Comparison of ENCODE assay signal across 24 mouse cellular contexts in the genomic region with DNA sequence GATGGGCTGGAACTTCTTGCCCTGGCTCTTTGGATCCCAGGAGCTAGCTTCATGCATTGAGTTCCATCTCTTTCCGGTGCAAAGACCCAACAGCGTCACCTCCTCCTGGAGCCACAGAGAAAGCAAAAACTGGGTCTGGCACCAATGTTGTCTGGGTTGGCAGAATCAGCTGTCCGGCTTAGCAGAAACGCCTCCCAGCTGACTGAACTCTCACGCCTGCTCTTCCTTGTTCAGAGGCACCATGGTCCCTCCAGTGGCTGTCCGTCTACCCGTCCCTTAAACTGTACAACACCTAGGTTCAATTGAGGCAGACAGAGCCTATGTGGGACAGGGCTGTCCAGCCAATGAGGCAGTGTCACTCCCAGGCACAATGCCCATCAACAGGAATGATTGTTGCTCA. TPM values are rescaled to one million over a fixed set of nuclear protein-coding genes. Genes with fewer than 3 reads are reported as not detected.
A peak's percentile ranks its signal among the peaks of the same experiment; 100 is the strongest.
DNase-seq lines count a peak whose midpoint lies in the region; ATAC-seq and TF ChIP-seq lines count a peak whose summit lies in the region.
"Had no signal": no experiment of that assay in that cellular context is flagged by ENCODE, and none has a peak within 500 bp of the region (broad histone marks: within the 10 kb centered on the region; RNA-seq: fewer than 3 reads in every experiment).

No protein-coding gene starts in this region.

- H3K4me2 ChIP-seq in midbrain, embryonic 11.5 days, result no peak overlapping the region
- H3K4me2 ChIP-seq in midbrain, embryonic 16.5 days (ENCODE audit: low read length), result no peak overlapping the region
- no peak overlapping the region for H3K4me2 ChIP-seq in hindbrain, embryonic 11.5 days (replicated peaks; ENCODE audit: low read depth, low read length)
- H3K4me2 ChIP-seq in midbrain, embryonic 14.5 days (ENCODE audit: low read length), result no peak overlapping the region
- no peak overlapping the region for H3K4me2 ChIP-seq in liver, postnatal 0 days (ENCODE audit: low read depth, low read length)
- H3K4me2 ChIP-seq: heart, embryonic 13.5 days; intestine, embryonic 15.5 days; liver, embryonic 11.5 days; lung, embryonic 14.5 days had no signal

- no peak overlapping the region for H3K4me3 ChIP-seq in midbrain, embryonic 11.5 days (ENCODE audit: low read depth, low read length)
- H3K4me3 ChIP-seq in midbrain, embryonic 16.5 days (ENCODE audit: low read depth, low read length), result no peak overlapping the region
- no peak overlapping the region for H3K4me3 ChIP-seq in hindbrain, embryonic 11.5 days (ENCODE audit: low read depth, low read length)
- H3K4me3 ChIP-seq in midbrain, embryonic 14.5 days (replicated peaks; ENCODE audit: low read depth, low read length), result no peak overlapping the region
- no peak overlapping the region for H3K4me3 ChIP-seq in liver, postnatal 0 days (ENCODE audit: low read depth, low read length)
- H3K4me3 ChIP-seq: heart, embryonic 13.5 days; intestine, embryonic 15.5 days; left cerebral cortex, adult 2 months; neural tube, embryonic 12.5 days had no signal

- H3K36me3 ChIP-seq in midbrain, embryonic 11.5 days (ENCODE audit: control insufficient read depth, insufficient read depth, low read length), result no peaks in the 10 kb centered on the region
- no peaks in the 10 kb centered on the region for H3K36me3 ChIP-seq in midbrain, embryonic 16.5 days (ENCODE audit: control insufficient read depth, insufficient read depth, low read length)
- no peaks in the 10 kb centered on the region for H3K36me3 ChIP-seq in hindbrain, embryonic 11.5 days (ENCODE audit: control insufficient read depth, insufficient read depth, low read length)
- no peaks in the 10 kb centered on the region for H3K36me3 ChIP-seq in midbrain, embryonic 14.5 days (ENCODE audit: control insufficient read depth, insufficient read depth, low read length)
- no peaks in the 10 kb centered on the region for H3K36me3 ChIP-seq in liver, postnatal 0 days (replicated peaks; ENCODE audit: insufficient read depth, low read length)
- H3K36me3 ChIP-seq: G1E; heart, embryonic 13.5 days; intestine, embryonic 15.5 days; neural tube, embryonic 12.5 days had no signal

- peak; percentile 51 for DNase-seq in cerebellum, adult 9-10 months
- DNase-seq in midbrain, embryonic 11.5 days (ENCODE audit: low spot score, missing footprints), result no peak
- DNase-seq in hindbrain, embryonic 11.5 days (ENCODE audit: low spot score), result no peak
- no peak for DNase-seq in midbrain, embryonic 14.5 days
- no peak for DNase-seq in liver, postnatal 0 days
- DNase-seq in layer of hippocampus, adult 11-12 months (ENCODE audit: low spot score), result no peak
- DNase-seq: adrenal gland, postnatal 14 days; gastrocnemius, postnatal 10 days; heart, adult 11 months; kidney, adult 9 months; kidney, postnatal 25 days; layer of hippocampus, adult 9-11 months; lung, embryonic 14.5 days; lung, postnatal 4 days; spleen, adult 18-20 months; thymus, postnatal 25 days had no signal

- H3K27me3 ChIP-seq in midbrain, embryonic 11.5 days (ENCODE audit: control insufficient read depth, insufficient read depth, low read length), result peaks cover 7% of the 10 kb centered on the region
- no peaks in the 10 kb centered on the region for H3K27me3 ChIP-seq in midbrain, embryonic 16.5 days (ENCODE audit: control insufficient read depth, insufficient read depth, low read depth, low read length)
- H3K27me3 ChIP-seq in hindbrain, embryonic 11.5 days (ENCODE audit: control insufficient read depth, insufficient read depth, low read length), result peaks cover 4% of the 10 kb centered on the region; the same call in 1 of the 2 replicates
- no peaks in the 10 kb centered on the region for H3K27me3 ChIP-seq in midbrain, embryonic 14.5 days (ENCODE audit: control insufficient read depth, insufficient read depth, low read length)
- H3K27me3 ChIP-seq in liver, postnatal 0 days (ENCODE audit: insufficient read depth, low read length), result peaks cover 24% of the 10 kb centered on the region

- 92% methylated on average over 7 of the region's 7 CpGs for WGBS in midbrain, embryonic 11.5 days
- 94% methylated on average over 7 of the region's 7 CpGs for WGBS in midbrain, embryonic 16.5 days
- WGBS in hindbrain, embryonic 11.5 days, result 88% methylated on average over 7 of the region's 7 CpGs
- WGBS in midbrain, embryonic 14.5 days, result 86% methylated on average over 7 of the region's 7 CpGs
- 85% methylated on average over 7 of the region's 7 CpGs for WGBS in liver, postnatal 0 days (ENCODE audit: insufficient replicate concordance)

- no peak for ATAC-seq in cerebellum, adult (ENCODE audit: insufficient number of reproducible peaks, low FRiP score, low TSS enrichment)
- no peak for ATAC-seq in midbrain, embryonic 11.5 days (ENCODE audit: low FRiP score)
- no peak for ATAC-seq in midbrain, embryonic 16.5 days
- ATAC-seq in hindbrain, embryonic 11.5 days (ENCODE audit: low FRiP score), result no peak
- no peak for ATAC-seq in midbrain, embryonic 14.5 days (ENCODE audit: low FRiP score, low TSS enrichment)
- no peak for ATAC-seq in liver, postnatal 0 days
- ATAC-seq: intestine, embryonic 15.5 days had no signal

- H3K4me1 ChIP-seq in midbrain, embryonic 11.5 days (ENCODE audit: control insufficient read depth, insufficient read depth, low read length), result peaks cover 45% of the 10 kb centered on the region
- H3K4me1 ChIP-seq in midbrain, embryonic 16.5 days (ENCODE audit: control insufficient read depth, insufficient read depth, low read length), result peaks cover 38% of the 10 kb centered on the region
- peaks cover 11% of the 10 kb centered on the region for H3K4me1 ChIP-seq in hindbrain, embryonic 11.5 days (replicated peaks; ENCODE audit: control insufficient read depth, insufficient read depth, low read length)
- H3K4me1 ChIP-seq in midbrain, embryonic 14.5 days (ENCODE audit: control insufficient read depth, insufficient read depth, low read length), result peaks cover 42% of the 10 kb centered on the region
- peaks cover 2% of the 10 kb centered on the region; the same call in 1 of the 2 replicates for H3K4me1 ChIP-seq in liver, postnatal 0 days (ENCODE audit: insufficient read depth)

- H3K27ac ChIP-seq in midbrain, embryonic 11.5 days (ENCODE audit: low read depth, low read length), result peak overlapping the region; percentile 100; the same call in 1 of the 2 replicates
- no peak overlapping the region for H3K27ac ChIP-seq in midbrain, embryonic 16.5 days (ENCODE audit: low read length)
- peak overlapping the region; percentile 99 for H3K27ac ChIP-seq in hindbrain, embryonic 11.5 days (ENCODE audit: low read depth, low read length)
- peak overlapping the region; percentile 95; the same call in 1 of the 2 replicates for H3K27ac ChIP-seq in midbrain, embryonic 14.5 days (replicated peaks; ENCODE audit: low read depth, low read length)
- H3K27ac ChIP-seq in liver, postnatal 0 days (ENCODE audit: low read depth), result no peak overlapping the region
- H3K27ac ChIP-seq: heart, embryonic 13.5 days; intestine, embryonic 15.5 days; left cerebral cortex, adult 2 months had no signal

- no peak for TF ChIP-seq CTCF in liver, postnatal 0 days (IDR thresholded peaks at IDR 0.05; ENCODE audit: low read depth)

- TF ChIP-seq EP300 in liver, postnatal 0 days (IDR thresholded peaks at IDR 0.05; ENCODE audit: low read depth), result no peak

- no peak overlapping the region for H3K9ac ChIP-seq in midbrain, embryonic 11.5 days (ENCODE audit: low read length)
- no peak overlapping the region for H3K9ac ChIP-seq in midbrain, embryonic 16.5 days (ENCODE audit: low read depth, low read length)
- H3K9ac ChIP-seq in hindbrain, embryonic 11.5 days (ENCODE audit: low read depth, low read length), result no peak overlapping the region
- H3K9ac ChIP-seq in midbrain, embryonic 14.5 days (replicated peaks; ENCODE audit: low read length), result no peak overlapping the region
- H3K9ac ChIP-seq in liver, postnatal 0 days (replicated peaks), result no peak overlapping the region
- H3K9ac ChIP-seq: heart, embryonic 13.5 days; intestine, embryonic 15.5 days; lung, embryonic 14.5 days; neural tube, embryonic 12.5 days had no signal

- H3K9me3 ChIP-seq in midbrain, embryonic 11.5 days (ENCODE audit: control insufficient read depth, low read length), result no peaks in the 10 kb centered on the region
- no peaks in the 10 kb centered on the region for H3K9me3 ChIP-seq in midbrain, embryonic 16.5 days (replicated peaks; ENCODE audit: control insufficient read depth, low read length, poor library complexity, severe bottlenecking)
- H3K9me3 ChIP-seq in hindbrain, embryonic 11.5 days (ENCODE audit: control insufficient read depth, low read length), result no peaks in the 10 kb centered on the region
- H3K9me3 ChIP-seq in midbrain, embryonic 14.5 days (ENCODE audit: control insufficient read depth, low read length), result no peaks in the 10 kb centered on the region
- no peaks in the 10 kb centered on the region for H3K9me3 ChIP-seq in liver, postnatal 0 days (ENCODE audit: low read length)
- H3K9me3 ChIP-seq: heart, embryonic 13.5 days; intestine, embryonic 15.5 days; neural tube, embryonic 12.5 days had no signal

RNA-seq across cellular contexts. Expression of a gene that starts 1.4 kb away (rescaled TPM):
- 65.3 and 70.2 TPM in 2 replicates for polyA plus RNA-seq in midbrain, embryonic 11.5 days (2014; fragmentation: Nextera tagmentation; extraction: Ambion mirVana)
- polyA plus RNA-seq in midbrain, embryonic 16.5 days (2015; fragmentation: Nextera tagmentation; extraction: Ambion mirVana), result 19.6 and 20.6 TPM in 2 replicates
- polyA plus RNA-seq in hindbrain, embryonic 11.5 days (2014; fragmentation: Nextera tagmentation; extraction: Ambion mirVana), result 39.2 and 46.2 TPM in 2 replicates
- 18.6 and 21.6 TPM in 2 replicates for polyA plus RNA-seq in midbrain, embryonic 14.5 days (2014; fragmentation: Nextera tagmentation; extraction: Ambion mirVana)
- not detected in 2 replicates for polyA plus RNA-seq in liver, postnatal 0 days (2015; fragmentation: Nextera tagmentation; extraction: Ambion mirVana)
- polyA plus RNA-seq: G1E; heart, embryonic 13.5 days had no signal

RNA-seq across cellular contexts. Expression of a gene that starts 1.5 kb away (rescaled TPM):
- 0.12 TPM in 1 of 2 replicates, not detected in the other for polyA plus RNA-seq in midbrain, embryonic 11.5 days (2014; fragmentation: Nextera tagmentation; extraction: Ambion mirVana)
- not detected in 2 replicates for polyA plus RNA-seq in midbrain, embryonic 16.5 days (2015; fragmentation: Nextera tagmentation; extraction: Ambion mirVana)
- polyA plus RNA-seq in hindbrain, embryonic 11.5 days (2014; fragmentation: Nextera tagmentation; extraction: Ambion mirVana), result 0.20 and 0.45 TPM in 2 replicates
- not detected in 2 replicates for polyA plus RNA-seq in midbrain, embryonic 14.5 days (2014; fragmentation: Nextera tagmentation; extraction: Ambion mirVana)
- polyA plus RNA-seq in liver, postnatal 0 days (2015; fragmentation: Nextera tagmentation; extraction: Ambion mirVana), result not detected in 2 replicates
- polyA plus RNA-seq: G1E; heart, embryonic 13.5 days; liver, embryonic 11.5 days; lung, embryonic 14.5 days; neural tube, embryonic 12.5 days had no signal

RNA-seq across cellular contexts. Expression of a gene that starts 32.0 kb away (rescaled TPM):
- 0.61 and 0.94 TPM in 2 replicates for polyA plus RNA-seq in midbrain, embryonic 11.5 days (2014; fragmentation: Nextera tagmentation; extraction: Ambion mirVana)
- polyA plus RNA-seq in midbrain, embryonic 16.5 days (2015; fragmentation: Nextera tagmentation; extraction: Ambion mirVana), result 0.47 and 0.67 TPM in 2 replicates
- 1.8 and 1.9 TPM in 2 replicates for polyA plus RNA-seq in hindbrain, embryonic 11.5 days (2014; fragmentation: Nextera tagmentation; extraction: Ambion mirVana)
- 0.88 and 0.96 TPM in 2 replicates for polyA plus RNA-seq in midbrain, embryonic 14.5 days (2014; fragmentation: Nextera tagmentation; extraction: Ambion mirVana)
- polyA plus RNA-seq in liver, postnatal 0 days (2015; fragmentation: Nextera tagmentation; extraction: Ambion mirVana), result 0.11 and 0.13 TPM in 2 replicates
- polyA plus RNA-seq: G1E; liver, embryonic 11.5 days had no signal

RNA-seq across cellular contexts. Expression of a gene that starts 53.8 kb away (rescaled TPM):
- 8.9 and 10.7 TPM in 2 replicates for polyA plus RNA-seq in midbrain, embryonic 11.5 days (2014; fragmentation: Nextera tagmentation; extraction: Ambion mirVana)
- 5.4 and 7.4 TPM in 2 replicates for polyA plus RNA-seq in midbrain, embryonic 16.5 days (2015; fragmentation: Nextera tagmentation; extraction: Ambion mirVana)
- 17.7 and 18.3 TPM in 2 replicates for polyA plus RNA-seq in hindbrain, embryonic 11.5 days (2014; fragmentation: Nextera tagmentation; extraction: Ambion mirVana)
- polyA plus RNA-seq in midbrain, embryonic 14.5 days (2014; fragmentation: Nextera tagmentation; extraction: Ambion mirVana), result 2.1 and 7.0 TPM in 2 replicates
- 23.2 and 24.9 TPM in 2 replicates for polyA plus RNA-seq in liver, postnatal 0 days (2015; fragmentation: Nextera tagmentation; extraction: Ambion mirVana)
- polyA plus RNA-seq: G1E had no signal

Comparison
In these comparisons a context has a peak if more than half of its experiments do, and no peak if none do; other contexts are left out.
1. H3K27ac ChIP-seq: peak in midbrain, embryonic 11.5 days (single experiment), hindbrain, embryonic 11.5 days (single experiment) and midbrain, embryonic 14.5 days (single experiment); none in midbrain, embryonic 16.5 days (single experiment) and liver, postnatal 0 days (single experiment).
2. RNA of a gene that starts 1.4 kb away (polyA plus RNA-seq): 65.3 to 70.2 TPM in midbrain, embryonic 11.5 days, 39.2 to 46.2 TPM in hindbrain, embryonic 11.5 days, 18.6 to 21.6 TPM in midbrain, embryonic 14.5 days and 19.6 to 20.6 TPM in midbrain, embryonic 16.5 days; not detected in liver, postnatal 0 days; every median in the first group is over 10 times any median in the second.